Mouse (Mus musculus) layer of hippocampus, adult 9-10 months (tissue): ENCODE measurements around the gene Chchd10.

Experiments
- DNase-seq: peaks from one replicate; pipeline ENCODE4 v3.0.0; 2022; ENCODE audit warnings: low spot score

Chchd10 gene

GRCm38 (mm10) chr10:75926396-75926795, 6.5 kb upstream of the Chchd10 start:
- no peak for DNase-seq

DNA sequence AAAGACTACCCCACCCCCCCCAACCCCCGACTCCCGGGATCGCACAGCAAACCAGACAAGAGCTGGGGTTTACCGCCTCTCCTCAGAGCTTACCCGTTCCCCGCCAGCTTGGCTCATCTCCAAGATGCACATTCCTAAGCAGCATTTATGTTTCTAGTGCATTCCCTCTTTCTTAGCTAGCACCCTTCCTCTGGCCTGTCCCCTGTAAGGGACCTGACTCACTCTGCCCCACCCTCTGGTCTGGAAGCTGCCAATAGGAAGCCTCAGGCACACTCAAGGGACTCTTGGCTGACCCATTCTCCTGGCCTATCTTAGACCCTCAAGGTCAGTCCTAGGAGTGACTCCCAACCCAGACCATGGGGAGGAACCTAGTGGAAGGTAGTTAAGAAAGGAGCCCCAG, 2.6 kb upstream of the Chchd10 start:
- DNase-seq, result no peak

DNA sequence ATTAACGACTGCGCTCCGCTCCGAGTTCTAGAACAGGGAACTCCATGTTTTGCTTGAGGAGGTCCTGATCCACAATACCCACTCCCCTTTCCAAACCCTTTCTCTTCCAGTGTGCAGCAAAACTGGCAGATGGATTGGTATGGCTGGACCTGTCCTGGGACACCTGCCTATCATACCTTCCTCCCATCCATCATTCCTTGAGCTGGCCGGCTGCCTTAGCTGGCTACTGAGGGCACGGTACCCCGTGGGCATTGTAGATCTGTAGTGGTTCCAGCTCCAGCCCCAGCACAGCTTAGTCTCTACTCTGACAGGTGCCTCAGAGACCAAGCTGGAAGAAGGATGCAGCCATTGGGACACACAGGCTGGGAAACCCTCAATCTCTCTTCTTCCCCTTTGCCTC, 1.6 kb upstream of the Chchd10 start:
- no peak for DNase-seq

- no peak for DNase-seq
These were observed 750 bp upstream of the Chchd10 start for GRCm38 (mm10) chr10:75932081-75932678.

DNA sequence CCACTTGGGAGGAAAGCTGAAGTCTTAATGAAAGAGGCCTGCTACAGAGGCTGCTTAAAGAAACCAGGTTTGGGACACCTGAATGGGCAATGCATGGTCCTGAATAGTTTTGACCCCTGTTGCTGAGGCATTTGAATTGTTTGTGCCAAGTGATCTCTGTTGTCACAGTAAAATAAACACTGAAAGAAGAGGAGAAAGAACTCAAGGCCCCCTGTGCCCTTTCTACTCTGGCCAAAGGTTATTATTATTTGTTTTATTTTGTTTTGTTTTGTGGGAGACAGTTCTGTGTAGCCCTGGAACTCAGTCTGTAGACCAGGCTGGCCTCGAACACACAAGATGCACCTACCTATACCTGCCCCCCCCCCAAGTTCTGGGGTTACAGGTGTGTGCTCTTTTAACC, 2.1 kb downstream of the Chchd10 start:
- DNase-seq, result no peak

GRCm38 (mm10) chr10:75935680-75936541, 3.0 kb downstream of the Chchd10 start, which contains the start of gene Mmp11:
TSS of gene Mmp11 (minus strand) at chr10:75936496.
- peak; percentile 42 for DNase-seq

DNA sequence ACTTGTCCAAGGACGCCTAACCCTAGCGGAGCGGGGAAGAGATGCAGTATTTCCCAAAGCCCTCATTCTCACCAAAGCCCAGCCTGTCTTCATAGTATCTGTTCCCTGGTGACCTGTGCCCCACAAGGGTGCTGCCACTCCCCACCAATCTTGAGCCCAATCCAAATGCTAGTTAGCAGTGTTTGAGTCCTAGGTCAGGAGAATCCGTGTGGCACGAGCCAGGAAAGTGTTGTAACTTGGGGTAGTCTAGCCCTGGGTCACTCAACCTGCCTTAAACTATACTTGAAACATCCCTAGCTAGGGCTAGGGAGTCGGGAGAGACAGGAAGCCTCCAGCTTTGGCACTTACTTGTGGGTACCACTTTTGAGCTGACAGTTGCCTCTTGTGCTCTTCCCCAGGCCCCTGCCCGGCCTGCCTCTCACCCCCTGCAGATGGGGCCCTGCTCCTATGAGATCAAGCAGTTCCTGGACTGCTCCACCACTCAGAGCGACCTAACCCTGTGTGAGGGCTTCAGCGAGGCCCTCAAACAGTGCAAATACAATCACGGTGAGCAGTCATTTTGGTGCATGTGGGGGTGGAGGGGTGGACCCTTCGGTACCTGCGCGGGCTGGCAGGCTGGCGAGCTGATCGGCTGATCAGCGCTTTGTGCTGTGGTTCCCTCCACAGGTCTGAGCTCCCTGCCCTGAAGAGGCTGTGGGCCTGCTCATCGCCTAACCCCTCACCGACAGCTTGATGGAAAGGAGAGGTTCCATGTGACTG, 4.2 kb downstream of the Chchd10 start:
- no peak for DNase-seq

DNA sequence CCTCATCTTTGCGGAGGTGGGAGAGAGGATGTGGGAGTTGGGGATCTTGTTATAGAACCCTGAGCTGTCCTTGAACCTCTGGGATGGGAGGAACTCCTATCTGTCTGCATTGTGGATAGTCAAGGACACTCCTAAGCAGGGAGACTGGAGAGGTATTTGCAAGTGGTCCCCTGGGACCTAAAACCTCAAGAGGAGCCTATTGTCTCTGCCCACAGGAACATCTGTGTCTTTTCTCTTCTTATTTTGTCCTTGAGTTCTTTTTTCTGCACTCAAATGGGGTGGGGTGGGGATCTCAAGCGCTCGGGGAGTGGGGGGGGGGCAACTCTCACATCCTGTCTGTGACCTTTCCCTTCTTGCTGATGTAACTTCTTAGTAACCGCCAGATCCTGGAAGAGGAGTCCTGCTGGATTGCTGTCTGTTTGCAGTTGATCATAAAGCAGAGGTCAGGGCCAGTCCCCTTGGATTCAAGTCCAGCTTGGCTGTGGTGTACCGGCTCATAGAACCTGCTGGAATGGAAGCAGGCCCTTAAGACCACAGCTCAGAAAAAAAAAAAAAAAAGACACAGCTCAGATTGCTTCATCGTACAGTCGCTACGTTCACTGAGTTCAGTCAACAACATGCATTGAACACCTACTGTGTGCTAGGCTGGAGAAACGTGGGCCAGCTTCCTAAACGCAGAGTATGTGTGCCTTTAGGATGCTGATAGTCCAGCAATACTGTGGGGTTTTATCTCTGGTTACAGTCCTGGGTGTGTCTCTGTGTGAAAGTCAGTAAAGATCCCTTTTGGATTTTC, 5.1 kb downstream of the Chchd10 start:
- no peak for DNase-seq

GRCm38 (mm10) chr10:75939481-75940234, 6.7 kb downstream of the Chchd10 start:
- DNase-seq, result no peak

DNA sequence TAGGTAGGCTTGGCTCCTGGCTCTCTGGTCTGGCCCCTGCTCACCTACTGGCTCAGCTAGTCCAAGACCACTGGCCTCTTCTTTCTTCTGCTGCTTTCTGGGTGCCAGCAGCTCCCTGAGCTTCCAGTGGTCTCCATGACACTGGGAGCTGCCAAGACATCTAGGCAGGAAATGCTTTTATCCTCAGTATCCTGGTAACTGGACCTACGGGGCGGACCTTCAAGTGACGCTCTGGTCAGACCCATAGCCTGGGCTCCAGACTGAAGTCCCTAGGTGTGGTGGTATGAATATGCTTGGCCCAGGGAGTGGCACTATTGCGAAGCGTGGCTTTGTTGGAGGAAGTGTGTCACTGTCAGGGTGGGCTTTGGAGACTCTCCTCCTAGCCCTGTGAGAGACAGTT, 7.6 kb downstream of the Chchd10 start, which contains the start of gene Gm867:
TSS of gene Gm867 (minus strand) at position 153 of the 400 bp plus-strand sequence.
- no peak for DNase-seq

DNA sequence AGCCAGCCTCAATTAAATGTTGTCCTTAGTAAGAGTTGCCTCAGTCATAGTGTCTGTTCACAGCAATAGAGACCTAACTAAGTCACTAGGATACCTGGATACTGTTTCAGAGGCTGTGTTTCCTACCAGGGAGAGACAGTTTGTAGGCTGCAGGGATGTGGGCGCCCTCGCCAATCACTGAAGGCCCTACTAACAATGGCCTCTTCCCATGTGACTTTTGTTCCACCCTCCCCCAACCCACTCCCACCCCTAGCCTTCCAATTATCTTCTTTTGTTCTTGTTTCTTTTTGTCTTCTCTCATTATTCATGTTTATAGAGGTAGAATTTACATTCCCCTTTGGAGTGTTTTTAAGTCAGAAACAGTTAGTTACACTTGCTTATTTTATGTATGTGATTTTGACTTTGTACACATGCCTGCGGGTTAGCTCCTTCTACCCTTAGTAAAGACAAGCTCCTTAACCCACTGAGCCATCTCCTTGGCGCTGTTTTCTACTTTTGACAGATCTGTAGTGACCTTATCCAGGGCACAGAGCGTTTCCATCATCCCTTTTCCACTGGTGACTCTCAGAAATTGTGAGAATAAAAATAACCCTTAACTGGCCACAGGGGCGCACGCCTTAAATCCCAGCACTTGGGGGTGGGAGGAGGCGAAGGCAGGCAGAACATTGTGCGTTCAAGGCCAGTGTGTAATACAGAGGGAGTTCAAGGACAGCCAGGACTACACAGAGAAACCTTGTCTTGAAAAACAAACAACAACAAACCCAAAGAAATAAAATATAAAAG, 8.3 kb downstream of the Chchd10 start:
- no peak for DNase-seq

- DNase-seq, result no peak
These were observed 10.0 kb downstream of the Chchd10 start, which contains the start of gene Vpreb3 for GRCm38 (mm10) chr10:75942736-75943477. TSS of gene Vpreb3 (plus strand) at chr10:75943057.

DNA sequence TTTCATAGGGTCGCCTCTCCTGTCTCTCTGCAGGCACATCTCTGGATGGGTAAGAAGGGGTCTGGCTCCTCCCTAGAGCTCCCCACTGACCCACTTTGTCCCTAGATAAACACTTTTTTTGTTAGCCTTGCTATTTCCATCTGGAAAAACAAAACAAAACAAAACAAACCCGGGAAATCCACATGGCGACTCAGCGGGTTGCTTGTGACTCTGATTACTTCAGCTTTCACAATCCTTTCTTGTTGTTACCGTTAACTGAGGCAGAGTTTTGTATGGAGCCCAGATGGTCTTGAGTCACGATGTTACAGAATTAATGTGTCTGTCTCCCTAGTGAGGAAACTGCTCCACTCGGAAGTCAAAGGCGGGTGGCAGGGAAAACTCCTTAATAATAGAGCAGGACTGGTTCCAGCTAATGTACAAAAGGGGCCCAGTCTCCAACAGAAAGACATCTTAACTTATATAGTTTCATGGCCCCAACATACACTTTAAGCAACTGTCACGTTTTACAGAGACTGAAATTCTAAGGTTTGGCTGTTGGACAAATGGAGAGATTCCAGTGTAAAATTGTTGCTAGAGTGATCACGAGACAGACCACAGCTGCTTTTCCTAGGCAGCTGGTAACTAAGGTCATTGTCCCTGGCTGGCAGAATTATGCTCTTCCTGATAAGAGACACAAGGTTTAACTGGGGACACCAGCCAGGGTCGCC, 11.3 kb downstream of the Chchd10 start:
- DNase-seq, result no peak

- DNase-seq, result no peak
These were observed 12.3 kb downstream of the Chchd10 start for GRCm38 (mm10) chr10:75945213-75945612.

GRCm38 (mm10) chr10:75945896-75946295, 13.0 kb downstream of the Chchd10 start:
- DNase-seq, result no peak

GRCm38 (mm10) chr10:75948079-75948478, 15.1 kb downstream of the Chchd10 start:
- DNase-seq, result no peak

DNA sequence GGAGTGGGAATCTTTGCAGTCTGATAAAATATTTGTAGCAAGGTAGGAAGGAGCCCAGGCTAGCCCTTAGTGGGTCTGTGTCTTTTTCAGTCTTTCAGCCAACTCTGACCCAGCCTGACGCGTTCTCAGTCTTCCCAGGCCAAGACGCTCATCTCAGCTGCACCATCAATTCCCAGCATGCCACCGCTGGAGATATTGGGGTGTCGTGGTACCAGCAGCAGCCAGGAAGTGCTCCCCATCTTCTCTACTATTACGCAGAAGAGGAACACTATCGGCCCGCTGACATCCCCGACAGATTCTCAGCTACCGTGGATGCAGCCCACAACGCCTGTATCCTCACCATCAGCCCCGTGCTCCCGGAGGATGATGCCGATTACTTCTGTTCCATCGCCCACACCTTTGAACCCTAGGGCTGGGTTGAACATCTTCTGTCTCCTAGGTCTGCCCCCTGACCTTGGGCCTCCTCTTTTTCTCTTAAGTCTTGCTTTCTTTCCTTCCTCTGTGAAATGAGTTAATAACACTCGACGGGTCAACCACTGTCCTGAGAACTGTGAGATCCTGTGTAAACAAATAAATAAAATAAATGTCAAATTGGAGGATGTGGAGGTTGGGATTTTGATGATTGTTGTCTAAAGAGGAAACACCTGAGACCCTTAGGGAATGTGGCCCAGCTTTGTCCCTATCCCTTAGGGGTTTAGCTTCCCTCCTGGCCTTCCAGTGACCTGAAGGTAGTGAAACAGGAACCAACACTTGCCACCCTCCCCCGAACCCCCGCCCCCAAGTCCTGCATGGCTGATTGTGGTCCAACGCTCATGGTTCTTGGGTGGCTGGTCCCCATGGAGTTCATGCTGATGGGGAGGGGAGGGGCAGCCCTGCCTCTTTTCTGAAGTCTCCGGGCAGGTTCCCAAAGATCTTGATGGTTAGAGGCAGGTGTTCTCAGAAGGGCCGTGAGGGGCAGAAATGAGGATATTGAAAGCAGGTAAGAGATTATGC, 16.4 kb downstream of the Chchd10 start:
- no peak for DNase-seq

GRCm38 (mm10) chr10:75950791-75951210, 17.9 kb downstream of the Chchd10 start:
- no peak for DNase-seq
